Mouse (Mus musculus) heart, postnatal 25 days (tissue): ENCODE results near the gene Chgb. TPM values are rescaled to one million over a fixed set of nuclear protein-coding genes. Genes with fewer than 3 reads are reported as not detected.

Experiments
- DNase-seq: peaks from one replicate; pipeline ENCODE4 v3.0.0; 2022; ENCODE audit warnings: low spot score
- intact Hi-C: fragments of 180-260 bp; cut with DNase I; formaldehyde crosslinking; loops from one replicate; pipeline ENCODE4 v1.15.1; 2025
- total RNA-seq, 2 experiments: library from RNA; stranded (reverse); gene quantifications; 2 replicates each; pipeline ENCODE4 v1.2.3; 2021

The Chgb gene
- total RNA-seq, 2 experiments from 2014 or later = 0.22 to 0.39 TPM

GRCm38 (mm10) chr2:132815608-132816314, 34.7 kb downstream of the Chgb start, which contains the start of the genes Trmt6 and Mcm8:
Trmt6 (minus strand) TSS chr2:132816055.
Mcm8 (plus strand) TSS chr2:132816141.
- intact Hi-C loops = loop anchor here (10.0 kb wide), 3 partner anchors 131 to 561 kb away; partner anchors contain the start of genes Pcna and Shld1
- peak; percentile 79 for DNase-seq

GRCm38 (mm10) chr2:132841071-132841470, 60.0 kb downstream of the Chgb start:
- no peak for DNase-seq
- intact Hi-C loops = no loop called here

Other genes with a start within 250 kb of the Chgb start
- gene Gpcpd1, start 193.5 kb upstream of the Chgb start, total RNA-seq = 100 to 1,000 TPM; 183 to 239 TPM
- gene Shld1, start 94.3 kb upstream of the Chgb start, total RNA-seq = 10 to 100 TPM; 41.5 to 55.2 TPM
- 1 to 10 TPM; 5.5 to 6.4 TPM for gene Trmt6, start 34.8 kb downstream of the Chgb start, total RNA-seq
- gene Mcm8, start 34.9 kb downstream of the Chgb start, total RNA-seq = 1 to 10 TPM; 1.9 TPM
- 10 to 100 TPM; 18.7 to 19.5 TPM for gene Crls1, start 65.4 kb downstream of the Chgb start, total RNA-seq
- 1 to 10 TPM; 5.5 to 8.2 TPM for gene Lrrn4, start 99.6 kb downstream of the Chgb start, total RNA-seq
- not detected for gene Fermt1, start 164.6 kb downstream of the Chgb start, total RNA-seq